Mouse (Mus musculus): ENCODE results near the gene 6430548M08Rik. TPM values are rescaled to one million over a fixed set of nuclear protein-coding genes. Genes with fewer than 3 reads are reported as not detected.

The 6430548M08Rik gene
- polyA plus RNA-seq, 1 experiment from 2014 or later: 6.7 TPM

DNA sequence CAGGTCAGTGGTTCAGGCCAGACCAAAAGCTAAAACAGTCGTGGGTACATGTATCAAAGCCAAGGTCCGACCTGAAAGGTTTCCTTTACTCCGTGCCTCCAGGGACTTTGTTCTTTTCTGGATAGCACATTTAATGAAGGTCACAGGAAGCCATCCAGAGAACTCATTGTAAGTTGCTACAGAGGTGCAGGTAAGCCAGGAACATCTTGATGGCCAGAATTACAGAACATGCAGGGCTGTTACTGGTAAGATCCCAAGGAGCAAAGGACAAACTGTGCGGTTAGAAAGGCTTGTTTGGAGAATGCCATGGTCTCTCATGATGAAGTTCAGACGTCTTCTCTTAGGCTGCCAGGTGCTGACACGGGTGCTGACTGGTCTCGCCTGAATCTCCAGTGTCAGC, 2.6 kb downstream of the 6430548M08Rik start:
- no peak overlapping the region for H3K4me2 ChIP-seq (replicated peaks; ENCODE audit: low read depth, low read length)
- H3K27ac ChIP-seq (ENCODE audit: low read length): no peak overlapping the region
- 67% methylated on average over 7 of the region's 7 CpGs for WGBS
- H3K9ac ChIP-seq (replicated peaks; ENCODE audit: low read length): no peak overlapping the region
- H3K36me3 ChIP-seq (ENCODE audit: insufficient read depth, low read length): no peaks in the 10 kb centered on the region
- no peak overlapping the region for H3K4me3 ChIP-seq (ENCODE audit: low read length)
- no peak for ATAC-seq (ENCODE audit: low FRiP score, low TSS enrichment)
- H3K27me3 ChIP-seq (ENCODE audit: insufficient read depth, low read length): peaks cover 17% of the 10 kb centered on the region
- no peaks in the 10 kb centered on the region for H3K9me3 ChIP-seq (ENCODE audit: low read length)
- peaks cover 22% of the 10 kb centered on the region for H3K4me1 ChIP-seq (ENCODE audit: insufficient read depth, low read length)

DNA sequence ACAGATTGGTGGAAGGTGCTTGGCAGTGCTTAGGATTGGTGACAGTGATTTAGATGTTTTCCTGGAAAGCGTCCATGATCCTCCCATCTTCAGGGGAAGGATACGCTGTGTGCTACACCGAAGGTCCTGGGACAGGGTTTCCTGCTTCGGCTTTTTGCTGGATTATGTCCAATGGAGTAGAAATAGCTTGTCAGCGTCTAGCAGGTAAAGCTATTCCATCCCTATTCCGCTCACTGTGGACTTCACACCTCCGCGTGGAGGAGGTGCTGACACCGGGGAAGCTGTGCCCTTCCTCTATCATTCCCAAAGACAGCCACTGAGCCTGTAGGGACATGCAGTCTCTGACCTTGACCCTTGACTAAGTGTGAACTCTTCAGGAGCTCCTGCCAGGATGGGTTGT, 4.2 kb downstream of the 6430548M08Rik start:
- H3K9ac ChIP-seq (replicated peaks; ENCODE audit: low read length): no peak overlapping the region
- no peak for ATAC-seq (ENCODE audit: low FRiP score, low TSS enrichment)
- 58% methylated on average over 9 of the region's 9 CpGs for WGBS
- H3K4me2 ChIP-seq (replicated peaks; ENCODE audit: low read depth, low read length): no peak overlapping the region
- peaks cover 17% of the 10 kb centered on the region for H3K27me3 ChIP-seq (ENCODE audit: insufficient read depth, low read length)
- peaks cover 14% of the 10 kb centered on the region for H3K4me1 ChIP-seq (ENCODE audit: insufficient read depth, low read length)
- no peak overlapping the region for H3K27ac ChIP-seq (ENCODE audit: low read length)
- no peaks in the 10 kb centered on the region for H3K36me3 ChIP-seq (ENCODE audit: insufficient read depth, low read length)
- H3K9me3 ChIP-seq (ENCODE audit: low read length): no peaks in the 10 kb centered on the region
- H3K4me3 ChIP-seq (ENCODE audit: low read length): no peak overlapping the region

DNA sequence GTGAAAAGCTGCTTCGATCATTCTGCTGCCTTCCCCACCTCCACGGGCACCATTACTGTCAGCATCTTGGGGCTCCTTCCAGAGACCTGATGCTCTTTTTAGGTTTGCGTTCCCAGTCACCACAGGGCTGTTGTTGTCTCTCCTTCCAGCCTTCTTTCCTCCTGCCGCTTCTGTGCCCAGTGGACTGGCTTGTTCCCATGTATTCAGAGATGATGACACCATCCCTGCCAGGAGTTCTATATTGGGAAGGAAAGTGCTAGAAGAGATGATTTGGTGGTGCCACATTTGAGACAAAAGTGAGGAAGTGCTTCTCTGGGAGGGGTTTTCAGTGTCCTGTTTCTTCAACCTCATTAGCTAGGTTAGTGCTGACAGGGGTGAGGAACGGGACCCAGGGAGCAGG, 4.9 kb downstream of the 6430548M08Rik start:
- Histone ChIP-seq H3K4me1 (ENCODE audit: insufficient read depth, low read length) (peaks cover 11% of the 10 kb centered on the region; the same call in 1 of the 2 replicates), H3K27ac (ENCODE audit: low read length) (no peak overlapping the region), H3K4me3 (ENCODE audit: low read length) (no peak overlapping the region), H3K36me3 (ENCODE audit: insufficient read depth, low read length) (no peaks in the 10 kb centered on the region), H3K4me2 (replicated peaks; ENCODE audit: low read depth, low read length) (no peak overlapping the region), H3K9me3 (ENCODE audit: low read length) (no peaks in the 10 kb centered on the region), H3K27me3 (ENCODE audit: insufficient read depth, low read length) (peaks cover 17% of the 10 kb centered on the region), H3K9ac (replicated peaks; ENCODE audit: low read length) (no peak overlapping the region)
- no peak for ATAC-seq (ENCODE audit: low FRiP score, low TSS enrichment)
- 74% methylated on average over 5 of the region's 5 CpGs for WGBS

DNA sequence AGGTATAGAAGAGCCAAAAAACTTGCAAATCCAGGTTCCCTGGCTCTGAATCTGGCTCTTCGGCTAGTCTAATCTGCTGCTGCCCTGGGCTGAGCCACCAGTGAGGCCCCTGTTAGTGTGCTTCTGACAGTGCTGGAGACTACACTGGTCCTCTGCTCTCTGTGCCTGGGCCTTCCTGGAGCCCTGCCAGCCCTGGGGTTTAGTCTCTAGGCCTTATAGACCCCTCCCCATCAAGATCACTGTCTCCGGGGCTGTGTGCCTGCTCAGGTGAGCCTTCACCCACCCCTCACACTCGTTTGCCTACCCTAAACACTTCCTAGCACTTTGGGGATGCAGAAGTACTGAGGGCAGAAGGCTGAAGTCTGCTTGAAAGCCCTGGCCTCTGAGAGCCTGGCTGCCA, 5.5 kb downstream of the 6430548M08Rik start:
- no peak overlapping the region for H3K9ac ChIP-seq (replicated peaks; ENCODE audit: low read length)
- H3K4me1 ChIP-seq (ENCODE audit: insufficient read depth, low read length): peaks cover 8% of the 10 kb centered on the region; the same call in 1 of the 2 replicates
- no peaks in the 10 kb centered on the region for H3K9me3 ChIP-seq (ENCODE audit: low read length)
- H3K27ac ChIP-seq (ENCODE audit: low read length): no peak overlapping the region
- ATAC-seq (ENCODE audit: low FRiP score, low TSS enrichment): no peak; the same call in 1 of the 2 replicates
- no peaks in the 10 kb centered on the region for H3K36me3 ChIP-seq (ENCODE audit: insufficient read depth, low read length)
- H3K4me2 ChIP-seq (replicated peaks; ENCODE audit: low read depth, low read length): no peak overlapping the region
- 63% methylated on average over 3 of the region's 3 CpGs for WGBS
- H3K4me3 ChIP-seq (ENCODE audit: low read length): no peak overlapping the region
- peaks cover 17% of the 10 kb centered on the region for H3K27me3 ChIP-seq (ENCODE audit: insufficient read depth, low read length)

DNA sequence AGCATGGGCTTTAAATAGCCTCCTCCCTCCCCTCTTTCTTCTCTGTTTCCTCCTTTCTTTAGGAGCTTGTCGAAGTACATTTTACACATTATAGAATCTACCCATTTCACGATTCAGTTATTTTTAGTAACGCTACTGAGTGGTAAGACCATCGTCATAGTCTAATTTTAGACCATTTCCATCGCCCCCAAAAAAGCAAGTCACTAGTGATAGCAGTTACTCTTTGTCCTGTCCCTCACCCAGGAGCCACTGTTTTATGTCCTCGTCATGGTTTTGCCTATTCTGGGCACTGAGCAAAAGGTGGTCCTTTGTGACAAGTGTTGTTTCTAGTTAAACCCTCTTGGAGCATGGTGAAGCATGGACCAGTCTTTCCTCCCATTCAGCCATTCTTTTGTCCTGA, 6.0 kb downstream of the 6430548M08Rik start:
- Histone ChIP-seq H3K27ac (ENCODE audit: low read length) (no peak overlapping the region), H3K9ac (replicated peaks; ENCODE audit: low read length) (no peak overlapping the region), H3K4me1 (ENCODE audit: insufficient read depth, low read length) (peaks cover 7% of the 10 kb centered on the region), H3K9me3 (ENCODE audit: low read length) (no peaks in the 10 kb centered on the region), H3K4me2 (replicated peaks; ENCODE audit: low read depth, low read length) (no peak overlapping the region), H3K4me3 (ENCODE audit: low read length) (no peak overlapping the region), H3K36me3 (ENCODE audit: insufficient read depth, low read length) (no peaks in the 10 kb centered on the region), H3K27me3 (ENCODE audit: insufficient read depth, low read length) (peaks cover 12% of the 10 kb centered on the region)
- no peak for ATAC-seq (ENCODE audit: low FRiP score, low TSS enrichment)
- 79% methylated on average over 6 of the region's 6 CpGs for WGBS

DNA sequence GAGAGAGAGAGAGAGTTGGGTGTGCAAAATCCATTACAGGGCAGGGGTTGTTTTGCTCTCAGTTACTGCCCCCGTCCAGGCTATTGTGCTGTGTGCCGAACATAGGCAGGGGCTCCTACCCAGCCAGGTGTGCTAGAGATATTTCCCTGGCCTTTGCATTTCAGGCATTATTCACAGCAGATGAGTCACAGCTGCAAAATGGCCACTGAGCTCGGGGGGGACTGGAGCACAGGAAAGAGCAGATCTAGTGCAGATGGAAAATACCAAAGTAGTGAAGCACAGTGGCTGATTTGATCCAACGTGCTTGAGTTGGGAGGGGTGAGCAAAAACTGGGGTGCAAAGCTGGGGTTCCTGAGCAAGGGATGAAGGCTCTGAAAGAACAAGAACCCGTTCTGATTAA, 7.0 kb downstream of the 6430548M08Rik start:
- no peak overlapping the region for H3K9ac ChIP-seq (replicated peaks; ENCODE audit: low read length)
- peaks cover 14% of the 10 kb centered on the region for H3K4me1 ChIP-seq (ENCODE audit: insufficient read depth, low read length)
- ATAC-seq (ENCODE audit: low FRiP score, low TSS enrichment): no peak
- H3K4me3 ChIP-seq (ENCODE audit: low read length): no peak overlapping the region
- WGBS: 49% methylated on average over 5 of the region's 5 CpGs
- peaks cover 2% of the 10 kb centered on the region for H3K27me3 ChIP-seq (ENCODE audit: insufficient read depth, low read length)
- no peaks in the 10 kb centered on the region for H3K36me3 ChIP-seq (ENCODE audit: insufficient read depth, low read length)
- no peaks in the 10 kb centered on the region for H3K9me3 ChIP-seq (ENCODE audit: low read length)
- no peak overlapping the region for H3K27ac ChIP-seq (ENCODE audit: low read length)
- no peak overlapping the region for H3K4me2 ChIP-seq (replicated peaks; ENCODE audit: low read depth, low read length)

DNA sequence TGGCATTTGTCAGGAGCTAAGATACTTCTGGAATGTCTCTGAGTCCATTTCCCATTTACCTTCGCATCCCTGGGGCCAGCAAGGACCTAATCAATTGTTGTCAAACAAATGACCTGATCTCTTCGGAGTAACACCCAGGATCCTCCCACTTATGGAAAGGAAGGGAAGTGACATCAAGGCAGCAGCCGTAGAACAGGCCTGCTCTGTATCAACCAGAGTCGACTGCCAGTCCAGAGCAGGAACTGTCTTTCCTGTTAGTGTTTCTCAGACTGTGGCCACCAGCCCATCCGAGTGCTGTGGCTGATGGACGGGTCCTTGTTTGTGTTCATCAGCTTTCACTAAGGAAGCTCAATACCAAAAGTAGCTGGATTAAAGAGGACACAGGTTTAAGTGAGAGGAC, 10.3 kb downstream of the 6430548M08Rik start:
- Histone ChIP-seq H3K9me3 (ENCODE audit: low read length) (no peaks in the 10 kb centered on the region), H3K4me1 (ENCODE audit: insufficient read depth, low read length) (peaks cover 25% of the 10 kb centered on the region), H3K27me3 (ENCODE audit: insufficient read depth, low read length) (no peaks in the 10 kb centered on the region), H3K36me3 (ENCODE audit: insufficient read depth, low read length) (no peaks in the 10 kb centered on the region), H3K27ac (ENCODE audit: low read length) (peak overlapping the region; percentile 0; the same call in 1 of the 2 replicates), H3K4me3 (ENCODE audit: low read length) (no peak overlapping the region), H3K9ac (replicated peaks; ENCODE audit: low read length) (no peak overlapping the region), H3K4me2 (replicated peaks; ENCODE audit: low read depth, low read length) (no peak overlapping the region)
- ATAC-seq (ENCODE audit: low FRiP score, low TSS enrichment): no peak
- WGBS: 43% methylated on average over 6 of the region's 6 CpGs

DNA sequence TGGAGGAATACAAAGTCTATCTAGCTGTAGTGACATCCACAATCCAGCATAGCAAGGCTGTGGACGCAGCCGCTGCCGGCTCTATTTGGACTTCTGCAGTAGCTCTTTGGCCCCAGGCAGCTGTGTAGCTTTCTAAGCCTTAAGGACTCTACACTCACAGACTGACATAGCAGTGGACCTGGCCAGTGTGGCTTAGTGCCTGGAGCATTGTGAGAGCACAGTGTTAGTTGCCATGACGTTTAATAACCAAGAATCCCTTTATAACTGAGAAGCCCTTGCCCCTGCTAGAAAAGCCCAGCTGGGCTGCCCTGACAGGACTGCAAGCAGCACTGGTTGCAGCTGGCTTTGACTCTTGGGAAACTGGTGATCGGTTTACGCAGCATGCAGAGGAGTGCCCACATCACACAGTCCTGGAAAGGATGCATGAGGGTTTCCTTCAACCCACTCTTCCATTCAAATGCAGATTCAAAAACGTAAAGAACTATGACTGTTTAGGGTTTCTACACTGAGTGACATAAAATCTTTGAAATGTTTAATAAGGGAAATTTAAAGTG, 11.0 kb downstream of the 6430548M08Rik start:
- no peak overlapping the region for H3K4me2 ChIP-seq (replicated peaks; ENCODE audit: low read depth, low read length)
- peaks cover 29% of the 10 kb centered on the region for H3K4me1 ChIP-seq (ENCODE audit: insufficient read depth, low read length)
- no peak for ATAC-seq (ENCODE audit: low FRiP score, low TSS enrichment)
- WGBS: 46% methylated on average over 7 of the region's 7 CpGs
- H3K9me3 ChIP-seq (ENCODE audit: low read length): no peaks in the 10 kb centered on the region
- no peak overlapping the region for H3K27ac ChIP-seq (ENCODE audit: low read length)
- no peak overlapping the region; the same call in 1 of the 2 replicates for H3K9ac ChIP-seq (replicated peaks; ENCODE audit: low read length)
- H3K4me3 ChIP-seq (ENCODE audit: low read length): no peak overlapping the region
- H3K36me3 ChIP-seq (ENCODE audit: insufficient read depth, low read length): no peaks in the 10 kb centered on the region
- no peaks in the 10 kb centered on the region for H3K27me3 ChIP-seq (ENCODE audit: insufficient read depth, low read length)

DNA sequence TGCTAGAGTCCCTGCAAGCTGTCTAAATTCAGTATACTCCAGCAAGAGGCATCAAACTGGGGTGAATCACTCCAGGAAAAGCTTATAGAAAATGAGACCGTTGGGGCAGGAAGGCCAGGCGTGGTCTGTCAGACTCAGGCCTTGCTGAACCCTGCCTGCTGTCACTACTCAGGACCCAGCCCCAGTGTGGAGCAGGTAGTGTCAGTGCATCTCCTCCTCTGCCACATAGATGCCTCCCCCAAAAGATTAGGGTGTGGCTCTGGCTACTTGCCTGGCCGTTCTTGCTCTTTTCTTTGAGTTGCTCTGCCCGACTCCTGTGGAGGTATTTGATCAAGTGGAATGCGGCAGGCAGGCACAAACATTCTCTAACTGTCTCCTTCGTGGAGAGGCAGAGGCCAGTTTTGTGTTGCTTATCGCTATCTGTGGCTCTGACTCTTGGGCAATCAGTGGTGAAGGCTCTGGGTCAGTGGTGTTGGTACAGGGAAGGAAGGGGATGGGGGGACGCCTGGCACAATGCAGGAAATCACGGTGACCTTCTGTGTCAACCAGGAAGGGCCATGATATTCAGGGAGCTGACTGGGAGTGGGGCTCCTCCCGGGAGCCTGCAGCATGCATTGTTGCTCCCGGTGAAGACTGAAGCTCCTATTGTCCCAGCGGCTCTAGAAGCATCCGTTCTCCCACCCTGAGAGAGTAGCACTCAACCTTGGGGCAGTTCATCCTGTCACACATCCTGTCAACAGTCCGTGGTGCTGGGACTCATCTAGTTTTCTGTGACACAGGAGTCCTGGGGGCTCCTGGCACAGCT, 12.6 kb downstream of the 6430548M08Rik start:
- Histone ChIP-seq H3K9ac (replicated peaks; ENCODE audit: low read length) (0 out of 2 replicates have a peak overlapping the region, but pooled peaks have one; percentile 2), H3K9me3 (ENCODE audit: low read length) (no peaks in the 10 kb centered on the region), H3K4me2 (replicated peaks; ENCODE audit: low read depth, low read length) (0 out of 2 replicates have a peak overlapping the region, but pooled peaks have one; percentile 5), H3K4me3 (ENCODE audit: low read length) (no peak overlapping the region), H3K27ac (ENCODE audit: low read length) (peak overlapping the region; percentile 75), H3K4me1 (ENCODE audit: insufficient read depth, low read length) (peaks cover 30% of the 10 kb centered on the region), H3K27me3 (ENCODE audit: insufficient read depth, low read length) (no peaks in the 10 kb centered on the region), H3K36me3 (ENCODE audit: insufficient read depth, low read length) (no peaks in the 10 kb centered on the region)
- 30% methylated on average over 14 of the region's 14 CpGs for WGBS
- ATAC-seq (ENCODE audit: low FRiP score, low TSS enrichment): peak; percentile 64; the same call in 1 of the 2 replicates

DNA sequence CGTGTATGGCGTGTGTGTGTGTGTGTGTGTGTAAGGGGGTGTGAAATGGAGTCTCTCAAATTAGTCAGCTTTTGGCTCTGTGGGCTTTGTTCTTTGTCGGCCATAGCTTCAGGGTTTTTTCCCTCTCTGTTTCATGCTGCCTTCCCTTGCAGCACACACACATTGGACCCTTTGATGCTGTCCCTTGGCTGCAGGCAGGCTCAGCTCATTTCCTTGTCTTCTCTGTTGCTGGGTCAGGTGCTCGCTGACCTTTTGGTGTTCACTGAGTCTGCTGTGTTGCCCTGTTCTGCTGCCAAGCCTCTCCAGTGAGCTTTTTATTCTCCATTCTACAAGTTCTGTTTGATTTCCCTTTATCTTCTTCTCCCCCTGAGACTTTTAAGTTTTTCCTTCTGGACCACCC, 15.6 kb downstream of the 6430548M08Rik start:
- no peak for ATAC-seq (ENCODE audit: low FRiP score, low TSS enrichment)
- WGBS: 52% methylated on average over 4 of the region's 4 CpGs
- Histone ChIP-seq H3K9ac (replicated peaks; ENCODE audit: low read length) (no peak overlapping the region), H3K4me3 (ENCODE audit: low read length) (no peak overlapping the region), H3K27me3 (ENCODE audit: insufficient read depth, low read length) (no peaks in the 10 kb centered on the region), H3K27ac (ENCODE audit: low read length) (no peak overlapping the region), H3K4me2 (replicated peaks; ENCODE audit: low read depth, low read length) (no peak overlapping the region), H3K9me3 (ENCODE audit: low read length) (no peaks in the 10 kb centered on the region), H3K36me3 (ENCODE audit: insufficient read depth, low read length) (no peaks in the 10 kb centered on the region), H3K4me1 (ENCODE audit: insufficient read depth, low read length) (peaks cover 30% of the 10 kb centered on the region)
